Mouse (Mus musculus): ENCODE measurements around the gene Cryba1. TPM values are rescaled to one million over a fixed set of nuclear protein-coding genes. Genes with fewer than 3 reads are reported as not detected.

The Cryba1 gene
- not detected in 2 replicates for polyA plus RNA-seq (2012; rRNA removed; ENCODE audit: low replicate concordance)

GRCm38 (mm10) chr11:77725183-77725582, at the start of gene Cryba1:
TSS of gene Cryba1 (minus strand) at chr11:77725283.

GRCm38 (mm10) chr11:77762783-77763672, 37.9 kb upstream of the Cryba1 start, which contains the start of gene Myo18a:
TSS of gene Myo18a (plus strand) at chr11:77763246.

GRCm38 (mm10) chr11:77685383-77686265, 39.5 kb downstream of the Cryba1 start, which contains the start of gene Nufip2:
TSS of gene Nufip2 (plus strand) at chr11:77686155.

Other genes with a start within 250 kb of the Cryba1 start
- gene Ankrd13b, start 235.6 kb downstream of the Cryba1 start, polyA plus RNA-seq (2012; rRNA removed; ENCODE audit: low replicate concordance), result 15.3 and 23.8 TPM in 2 replicates
- gene Git1, start 231.7 kb downstream of the Cryba1 start, polyA plus RNA-seq (2012; rRNA removed; ENCODE audit: low replicate concordance), result 76.1 and 101 TPM in 2 replicates
- gene Abhd15, start 210.2 kb downstream of the Cryba1 start, polyA plus RNA-seq (2012; rRNA removed; ENCODE audit: low replicate concordance), result 2.6 and 5.3 TPM in 2 replicates
- gene Trp53i13, start 209.3 kb downstream of the Cryba1 start, polyA plus RNA-seq (2012; rRNA removed; ENCODE audit: low replicate concordance), result 27.2 and 67.7 TPM in 2 replicates
- gene Gm10392, start 206.1 kb downstream of the Cryba1 start, polyA plus RNA-seq (2012; rRNA removed; ENCODE audit: low replicate concordance), result not detected in 2 replicates
- gene Taok1, start 117.5 kb downstream of the Cryba1 start, polyA plus RNA-seq (2012; rRNA removed; ENCODE audit: low replicate concordance), result 0.78 and 0.92 TPM in 2 replicates
- 6.3 and 10.8 TPM in 2 replicates for gene Nufip2, start 39.1 kb downstream of the Cryba1 start, polyA plus RNA-seq (2012; rRNA removed; ENCODE audit: low replicate concordance)
- gene Myo18a, start 38.0 kb upstream of the Cryba1 start, polyA plus RNA-seq (2012; rRNA removed; ENCODE audit: low replicate concordance), result 106 and 148 TPM in 2 replicates
- gene Gm10277, start 62.5 kb upstream of the Cryba1 start, polyA plus RNA-seq (2012; rRNA removed; ENCODE audit: low replicate concordance), result not detected in 2 replicates
- 10.3 and 10.4 TPM in 2 replicates for gene Pipox, start 168.8 kb upstream of the Cryba1 start, polyA plus RNA-seq (2012; rRNA removed; ENCODE audit: low replicate concordance)
- gene Sez6, start 205.5 kb upstream of the Cryba1 start, polyA plus RNA-seq (2012; rRNA removed; ENCODE audit: low replicate concordance), result 0.30 and 0.61 TPM in 2 replicates

All from duodenum, adult 2 months (tissue).